In genomic region chr19:28914598-28914997, GRCm38 (mm10) we compare ENCODE assay signal across 20 mouse cellular contexts.
"Had no signal": no experiment of that assay in that cellular context is flagged by ENCODE, and none has a peak within 500 bp of the region (broad histone marks: within the 10 kb centered on the region; RNA-seq: fewer than 3 reads in every experiment).

No protein-coding gene starts in this region.

- H3K9ac ChIP-seq: liver, embryonic 15.5 days; liver, postnatal 0 days; lung, embryonic 15.5 days; midbrain, embryonic 13.5 days; midbrain, embryonic 15.5 days; neural tube, embryonic 13.5 days; neural tube, embryonic 15.5 days; stomach, embryonic 15.5 days had no signal

- H3K27ac ChIP-seq: liver, embryonic 15.5 days; lung, embryonic 15.5 days; macrophage; midbrain, embryonic 13.5 days; midbrain, embryonic 15.5 days; neural tube, embryonic 13.5 days; neural tube, embryonic 15.5 days; stomach, embryonic 15.5 days; stomach, postnatal 0 days had no signal

- DNase-seq: liver, postnatal 0 days; lung, adult 2 months; lung, postnatal 14 days; lung, postnatal 36 days; retina, postnatal 1 day; right cerebral cortex, postnatal 14 days; thymus, adult 2 months; thymus, postnatal 25 days; thymus, postnatal 4 days had no signal

- ATAC-seq: liver, postnatal 0 days; lung, postnatal 0 days; midbrain, embryonic 13.5 days; midbrain, embryonic 15.5 days had no signal

- H3K4me1 ChIP-seq: liver, embryonic 15.5 days; midbrain, embryonic 15.5 days; neural tube, embryonic 13.5 days; neural tube, embryonic 15.5 days; stomach, embryonic 15.5 days had no signal

- H3K36me3 ChIP-seq: liver, embryonic 15.5 days; lung, embryonic 15.5 days; midbrain, embryonic 13.5 days; midbrain, embryonic 15.5 days; stomach, embryonic 15.5 days had no signal

- H3K4me3 ChIP-seq: liver, embryonic 15.5 days; lung, embryonic 15.5 days; midbrain, embryonic 13.5 days; midbrain, embryonic 15.5 days; neural tube, embryonic 13.5 days; neural tube, embryonic 15.5 days; stomach, embryonic 15.5 days had no signal

- H3K4me2 ChIP-seq: liver, embryonic 15.5 days; lung, embryonic 15.5 days; midbrain, embryonic 11.5 days; midbrain, embryonic 13.5 days; midbrain, embryonic 15.5 days; neural tube, embryonic 13.5 days; neural tube, embryonic 15.5 days; stomach, embryonic 15.5 days had no signal

- H3K9me3 ChIP-seq: liver, embryonic 15.5 days; lung, embryonic 15.5 days; midbrain, embryonic 13.5 days; midbrain, embryonic 15.5 days; neural tube, embryonic 13.5 days; neural tube, embryonic 15.5 days; stomach, embryonic 15.5 days had no signal

- H3K27me3 ChIP-seq: liver, embryonic 15.5 days; lung, embryonic 15.5 days; midbrain, embryonic 13.5 days; midbrain, embryonic 15.5 days; neural tube, embryonic 13.5 days; neural tube, embryonic 15.5 days; stomach, embryonic 15.5 days had no signal
